Mouse (Mus musculus): ENCODE data around the gene Ccl17.

GRCm38 (mm10) chr8:94841183-94841582, 30.9 kb downstream of the Ccl17 start:
- no peak for TF ChIP-seq CHD2 (IDR thresholded peaks at IDR 0.05; ENCODE audit: low read depth, low read length)
- TF ChIP-seq ZC3H11A (IDR thresholded peaks at IDR 0.05; ENCODE audit: borderline replicate concordance, low read depth, low read length): no peak
- TF ChIP-seq MAFK (IDR thresholded peaks at IDR 0.05; ENCODE audit: insufficient read depth, low read depth, low read length): no peak
- TF ChIP-seq ZNF384 (IDR thresholded peaks at IDR 0.05; ENCODE audit: low read depth, low read length): no peak
